Mouse (Mus musculus) colon, adult 2 months (tissue): ENCODE measurements around the gene Spert. TPM values are rescaled to one million over a fixed set of nuclear protein-coding genes. Genes with fewer than 3 reads are reported as not detected.

Experiments
- polyA plus RNA-seq: library from polyadenylated mRNA; depleted of rRNA; stranded (reverse); fragments of >200 nt; gene quantifications from 2 replicates; pipeline ENCODE4 v1.2.3, GENCODE M21; 2012; rRNA removed

Gene Spert
- not detected in 2 replicates for polyA plus RNA-seq

GRCm38 (mm10) chr14:75592978-75593377 lies at the start of gene Spert:
TSS of gene Spert (minus strand) at chr14:75593116.

GRCm38 (mm10) chr14:75642080-75642479 lies 49.2 kb upstream of the Spert start, which contains the start of gene Erich6b:
TSS of gene Erich6b (plus strand) at chr14:75642259.

Other genes with a start within 250 kb of the Spert start
- gene Siah3, start 137.1 kb downstream of the Spert start, polyA plus RNA-seq, result 0.02 TPM in 1 of 2 replicates, not detected in the other
- not detected in 2 replicates for gene Erich6b, start 49.1 kb upstream of the Spert start, polyA plus RNA-seq
- gene Cog3, start 161.4 kb upstream of the Spert start, polyA plus RNA-seq, result 11.0 and 11.5 TPM in 2 replicates
- gene Slc25a30, start 193.9 kb upstream of the Spert start, polyA plus RNA-seq, result 1.9 and 3.1 TPM in 2 replicates